Mouse (Mus musculus) forebrain, embryonic 16.5 days (tissue): ENCODE measurements around the gene Relt. TPM values are rescaled to one million over a fixed set of nuclear protein-coding genes. Genes with fewer than 3 reads are reported as not detected.

ENCODE experiments used
- ATAC-seq: fragments of 200-750 bp; cut with Nextera tagmentation; 2 replicates; pipeline ENCODE4 v1.8.0; 2017; ENCODE audit warnings: mild to moderate bottlenecking, moderate library complexity
- H3K27ac ChIP-seq: fragments of 300-500 bp; sonication (generic); 2 replicates; pipeline ENCODE4 v1.5.1; 2014; ENCODE audit warnings: low read length, control low read depth
- H3K27me3 ChIP-seq: fragments of 300-500 bp; sonication (generic); replicated peaks from 2 replicates; pipeline ENCODE4 v1.6.1; 2014; ENCODE audit warnings: low read length; ENCODE audit not compliant: control insufficient read depth, insufficient read depth
- H3K36me3 ChIP-seq: fragments of 300-500 bp; sonication (generic); 2 replicates; pipeline ENCODE4 v1.6.1; 2014; ENCODE audit not compliant: control insufficient read depth, insufficient read depth
- H3K4me1 ChIP-seq: fragments of 300-500 bp; sonication (generic); replicated peaks from 2 replicates; pipeline ENCODE4 v1.6.1; 2014; ENCODE audit warnings: low read length; ENCODE audit not compliant: control insufficient read depth, insufficient read depth
- H3K4me2 ChIP-seq: fragments of 300-500 bp; sonication (generic); 2 replicates; pipeline ENCODE4 v1.6.1; 2014; ENCODE audit warnings: mild to moderate bottlenecking, low read length, control low read depth
- H3K4me3 ChIP-seq: fragments of 300-500 bp; sonication (generic); replicated peaks from 2 replicates; pipeline ENCODE4 v1.5.1; 2014; ENCODE audit warnings: mild to moderate bottlenecking, low read length, control low read depth
- H3K9ac ChIP-seq: fragments of 300-500 bp; sonication (generic); replicated peaks from 2 replicates; pipeline ENCODE4 v1.6.1; 2014; ENCODE audit warnings: low read depth, low read length, control low read depth
- H3K9me3 ChIP-seq: fragments of 300-500 bp; sonication (generic); 2 replicates; pipeline ENCODE4 v1.6.1; 2016; ENCODE audit warnings: low read length; ENCODE audit not compliant: control insufficient read depth
- WGBS: fragments of 180-500 bp; shearing (Covaris S2); extraction: QIAGEN DNeasy Blood & Tissue Kit; methylation state at CpG from one replicate; pipeline ENCODE4 v1.1.7; 2014; 5-methylcytosine and 5-hydroxymethylcytosine counted together
- polyA plus RNA-seq: library from polyadenylated mRNA; unstranded; fragments of >200 nt; fragmentation: Nextera tagmentation; extraction: Ambion mirVana; gene quantifications from 2 replicates; pipeline ENCODE4 v1.2.1, GENCODE M21; 2015

The Relt gene
- polyA plus RNA-seq, 1 experiment from 2014 or later: 3.9 TPM

- Histone ChIP-seq H3K9me3 (no peaks in the 10 kb centered on the region), H3K27ac (no peak overlapping the region), H3K9ac (no peak overlapping the region), H3K4me1 (no peaks in the 10 kb centered on the region), H3K4me2 (no peak overlapping the region), H3K36me3 (peaks cover 5% of the 10 kb centered on the region; the same call in 1 of the 2 replicates), H3K4me3 (no peak overlapping the region), H3K27me3 (no peaks in the 10 kb centered on the region)
- ATAC-seq: no peak
- 99% methylated on average over 2 of the region's 2 CpGs for WGBS
These were observed 34.7 kb downstream of the Relt start for GRCm38 (mm10) chr7:100828549-100828948.

DNA sequence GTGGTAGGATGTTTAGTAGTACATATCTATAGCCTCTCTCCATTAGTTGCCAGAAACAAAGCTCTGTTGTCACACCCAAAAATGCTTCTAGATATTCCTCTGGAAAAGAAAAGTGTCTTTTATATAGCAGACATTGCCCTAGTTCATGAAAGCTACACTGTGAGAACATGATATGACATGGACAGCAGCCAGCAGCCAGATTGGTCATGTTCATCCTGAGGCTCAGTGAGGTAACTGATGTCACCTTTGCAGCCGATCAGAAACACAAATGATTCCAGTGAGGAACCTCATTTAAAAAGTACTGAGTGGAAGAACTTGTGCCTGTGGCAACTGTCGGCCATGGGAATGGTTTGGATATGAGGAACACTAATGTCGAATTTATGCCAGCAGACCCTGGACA, 38.6 kb downstream of the Relt start:
- no peak for ATAC-seq

GRCm38 (mm10) chr7:100818401-100819064, 44.7 kb downstream of the Relt start:
- Histone ChIP-seq H3K4me1 (peaks cover 21% of the 10 kb centered on the region), H3K36me3 (no peaks in the 10 kb centered on the region; the same call in 1 of the 2 replicates), H3K27me3 (no peaks in the 10 kb centered on the region), H3K4me2 (no peak overlapping the region), H3K9me3 (no peaks in the 10 kb centered on the region), H3K4me3 (no peak overlapping the region), H3K27ac (no peak overlapping the region; the same call in 1 of the 2 replicates), H3K9ac (no peak overlapping the region)
- ATAC-seq: no peak
- WGBS: 92% methylated on average over 4 of the region's 4 CpGs

More for the DNA sequence above, 38.6 kb downstream of the Relt start:
- peaks cover 5% of the 10 kb centered on the region; the same call in 1 of the 2 replicates for H3K36me3 ChIP-seq
- no peak overlapping the region for H3K9ac ChIP-seq
- no peak overlapping the region for H3K4me3 ChIP-seq
- no peak overlapping the region for H3K27ac ChIP-seq
- 94% methylated on average over 3 of the region's 3 CpGs for WGBS
- H3K4me1 ChIP-seq: no peaks in the 10 kb centered on the region
- H3K9me3 ChIP-seq: no peaks in the 10 kb centered on the region
- H3K4me2 ChIP-seq: no peak overlapping the region
- H3K27me3 ChIP-seq: no peaks in the 10 kb centered on the region

DNA sequence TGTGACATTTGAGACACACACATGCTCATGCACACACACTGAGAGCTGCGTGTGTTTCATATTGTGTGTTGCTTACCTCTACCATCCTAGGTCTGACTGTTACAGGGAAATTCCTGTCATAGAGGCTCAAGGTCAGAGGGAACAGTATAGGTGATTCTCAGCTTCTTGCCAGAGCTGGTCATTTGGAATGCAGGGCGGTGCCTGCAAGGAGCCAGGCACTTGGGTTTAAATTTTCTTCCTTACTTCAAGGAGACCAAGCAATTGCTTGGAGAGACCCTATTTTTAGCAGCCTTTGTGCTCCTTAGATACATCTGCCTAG, 45.8 kb downstream of the Relt start:
- Histone ChIP-seq H3K9ac (no peak overlapping the region), H3K4me3 (no peak overlapping the region), H3K27me3 (no peaks in the 10 kb centered on the region), H3K4me1 (peaks cover 24% of the 10 kb centered on the region), H3K36me3 (no peaks in the 10 kb centered on the region; the same call in 1 of the 2 replicates), H3K27ac (peak overlapping the region; percentile 87), H3K4me2 (no peak overlapping the region), H3K9me3 (no peaks in the 10 kb centered on the region)
- ATAC-seq: no peak
- WGBS: 76% methylated on average over 2 of the region's 2 CpGs

DNA sequence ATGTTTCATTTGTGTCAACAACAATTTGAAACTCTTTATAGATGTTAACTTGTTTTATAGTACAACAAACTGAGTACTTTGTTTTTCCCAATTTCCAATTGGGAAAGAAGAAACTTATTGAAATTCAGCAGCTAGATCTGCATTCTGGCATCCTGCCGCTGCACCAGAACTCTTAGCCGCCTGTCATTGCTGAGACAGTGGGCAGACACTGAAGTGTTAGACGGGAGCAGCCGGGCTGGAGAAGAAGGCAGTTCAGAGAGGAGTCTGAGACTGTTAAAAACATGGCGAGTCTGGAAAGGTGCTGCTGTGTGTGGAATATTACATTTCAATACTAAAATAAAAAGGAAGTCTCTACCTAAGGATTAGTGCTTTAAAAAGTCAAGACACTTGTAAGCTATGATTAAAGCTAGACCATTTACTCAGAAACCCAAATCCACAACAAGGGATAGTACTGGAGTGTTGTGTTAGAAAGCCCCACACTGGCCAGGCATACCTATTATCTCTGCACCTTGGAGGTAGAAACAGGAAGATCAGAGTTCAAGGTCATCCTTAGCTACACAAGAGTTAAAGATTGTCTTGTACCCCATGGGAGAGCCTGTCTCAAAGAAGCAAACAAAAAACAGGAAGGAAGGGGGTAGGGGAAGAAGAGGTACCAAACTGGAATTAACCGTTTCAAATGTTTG, 46.3 kb downstream of the Relt start:
- peak overlapping the region; percentile 87 for H3K27ac ChIP-seq
- no peaks in the 10 kb centered on the region; the same call in 1 of the 2 replicates for H3K36me3 ChIP-seq
- WGBS: 31% methylated on average over 6 of the region's 6 CpGs
- no peak overlapping the region for H3K4me2 ChIP-seq
- ATAC-seq: peak; percentile 75
- no peak overlapping the region for H3K9ac ChIP-seq
- H3K27me3 ChIP-seq: no peaks in the 10 kb centered on the region
- H3K4me1 ChIP-seq: peaks cover 29% of the 10 kb centered on the region
- H3K9me3 ChIP-seq: no peaks in the 10 kb centered on the region
- H3K4me3 ChIP-seq: no peak overlapping the region

GRCm38 (mm10) chr7:100815900-100816570, 47.2 kb downstream of the Relt start:
- Histone ChIP-seq H3K9me3 (no peaks in the 10 kb centered on the region), H3K4me1 (peaks cover 31% of the 10 kb centered on the region), H3K36me3 (no peaks in the 10 kb centered on the region; the same call in 1 of the 2 replicates), H3K27ac (peak overlapping the region; percentile 31), H3K9ac (no peak overlapping the region), H3K4me3 (no peak overlapping the region), H3K27me3 (no peaks in the 10 kb centered on the region), H3K4me2 (no peak overlapping the region)
- ATAC-seq: peak; percentile 70
- 25% methylated on average over 8 of the region's 8 CpGs for WGBS

DNA sequence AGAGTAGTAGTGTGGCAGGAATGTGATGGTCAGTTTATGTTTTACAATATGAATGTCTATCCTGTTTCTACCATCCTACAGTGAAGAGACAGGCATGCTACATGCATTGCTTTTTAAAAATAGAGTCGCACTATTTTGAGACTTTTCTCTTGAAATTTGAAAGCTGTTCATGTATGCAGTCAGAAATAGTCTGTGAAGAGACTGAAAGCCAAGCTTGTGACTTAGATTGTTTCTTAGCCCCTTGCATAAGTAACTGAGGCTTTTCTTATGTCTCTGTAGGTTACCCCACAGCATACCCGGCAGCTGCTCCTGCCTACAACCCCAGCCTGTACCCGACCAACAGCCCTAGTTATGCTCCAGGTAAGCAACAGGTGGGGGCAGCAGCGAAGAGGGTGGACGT, 50.6 kb downstream of the Relt start:
- Histone ChIP-seq H3K4me3 (no peak overlapping the region), H3K4me1 (peaks cover 27% of the 10 kb centered on the region), H3K27me3 (no peaks in the 10 kb centered on the region), H3K9ac (no peak overlapping the region), H3K4me2 (no peak overlapping the region), H3K27ac (no peak overlapping the region), H3K9me3 (no peaks in the 10 kb centered on the region), H3K36me3 (no peaks in the 10 kb centered on the region; the same call in 1 of the 2 replicates)
- WGBS: 86% methylated on average over 5 of the region's 5 CpGs
- ATAC-seq: no peak

DNA sequence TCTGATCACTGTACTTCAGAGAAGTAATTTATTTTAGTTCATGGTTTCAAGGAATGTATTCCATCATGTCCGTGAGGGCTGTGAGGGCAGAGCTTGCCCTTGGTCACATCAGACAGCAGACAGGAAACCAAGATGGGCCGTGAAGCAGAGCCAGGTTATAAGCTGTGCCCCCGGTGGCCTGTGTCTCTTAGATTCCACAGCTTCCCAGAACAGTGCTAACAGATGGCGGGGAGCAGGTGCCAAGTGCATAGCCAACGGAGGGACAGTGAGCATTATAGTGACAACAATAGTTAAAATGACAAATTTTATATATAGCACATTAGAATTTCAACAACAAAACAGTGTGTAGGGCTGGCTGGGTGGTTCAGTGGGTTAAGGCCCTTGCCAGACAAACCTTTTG, 51.3 kb downstream of the Relt start:
- Histone ChIP-seq H3K27me3 (no peaks in the 10 kb centered on the region), H3K9ac (no peak overlapping the region), H3K4me2 (no peak overlapping the region), H3K4me3 (no peak overlapping the region), H3K27ac (no peak overlapping the region), H3K4me1 (peaks cover 20% of the 10 kb centered on the region), H3K36me3 (no peaks in the 10 kb centered on the region; the same call in 1 of the 2 replicates), H3K9me3 (no peaks in the 10 kb centered on the region)
- no peak for ATAC-seq
- WGBS: 60% methylated on average over 5 of the region's 5 CpGs

DNA sequence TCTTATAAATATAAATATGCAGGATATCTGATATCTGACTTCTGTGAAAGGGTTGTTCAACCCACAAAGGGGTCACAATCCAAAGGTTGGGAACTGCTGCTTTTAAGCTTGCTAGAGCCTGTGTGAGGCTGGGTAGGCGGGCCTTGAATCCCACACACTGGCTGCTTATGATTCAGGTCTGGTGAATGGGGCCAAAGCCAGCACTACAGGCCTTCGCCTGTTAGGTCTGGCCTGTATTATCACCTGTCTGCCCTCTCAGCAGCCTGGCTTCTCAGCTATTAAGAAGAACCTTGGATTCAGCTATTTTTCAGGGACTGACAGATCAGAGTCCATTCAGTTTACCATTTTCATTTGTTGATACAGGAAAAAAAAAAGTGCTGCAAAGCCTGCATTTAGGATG, 57.9 kb downstream of the Relt start:
- H3K27me3 ChIP-seq: no peaks in the 10 kb centered on the region
- H3K27ac ChIP-seq: no peak overlapping the region
- no peak for ATAC-seq
- H3K36me3 ChIP-seq: no peaks in the 10 kb centered on the region
- no peak overlapping the region for H3K4me2 ChIP-seq
- no peak overlapping the region for H3K4me3 ChIP-seq
- no peaks in the 10 kb centered on the region for H3K4me1 ChIP-seq
- no peak overlapping the region for H3K9ac ChIP-seq
- WGBS: 76% methylated on average over 2 of the region's 2 CpGs
- H3K9me3 ChIP-seq: no peaks in the 10 kb centered on the region
